Mouse (Mus musculus) CH12.LX (cell line): ENCODE data around the gene Smtn. TPM values are rescaled to one million over a fixed set of nuclear protein-coding genes. Genes with fewer than 3 reads are reported as not detected.

Experiments used
- DNase-seq: peaks from one replicate; pipeline ENCODE4 v3.0.0-alpha.2; 2013; ENCODE audit errors: extremely low read depth
- H3K27ac ChIP-seq: 2 replicates; pipeline ENCODE4 v1.5.1; 2012; ENCODE audit warnings: low read depth, mild to moderate bottlenecking, control low read depth, moderate library complexity; ENCODE audit not compliant: insufficient read depth
- H3K27me3 ChIP-seq: replicated peaks from 2 replicates; pipeline ENCODE3; 2012; ENCODE audit warnings: inconsistent platforms
- H3K36me3 ChIP-seq, 2 experiments: replicated peaks in 1 of 2; 2 replicates each; pipeline versions ENCODE3 to v1.6.1; 2012; ENCODE audit warnings: inconsistent platforms in 1 of 2, low read length in 1 of 2, mild to moderate bottlenecking in 1 of 2, mixed read lengths in 1 of 2, moderate library complexity in 1 of 2; ENCODE audit not compliant: control insufficient read depth in 1 of 2, insufficient read depth in 1 of 2
- H3K4me1 ChIP-seq, 2 experiments: 2 replicates each; pipeline ENCODE4 v1.6.1; 2012; ENCODE audit warnings: inconsistent platforms in 1 of 2, moderate library complexity in 1 of 2; ENCODE audit not compliant: insufficient read depth in 2 of 2, control insufficient read depth in 1 of 2
- H3K4me2 ChIP-seq: 2 replicates; pipeline ENCODE4 v1.6.1; 2012; ENCODE audit warnings: low read depth, mild to moderate bottlenecking, control low read depth; ENCODE audit not compliant: poor library complexity, insufficient read depth, severe bottlenecking
- H3K4me3 ChIP-seq, 3 experiments: fragments of 150-350 bp in 1 of 3; sonication (generic) in 1 of 3; replicated peaks in 1 of 3; 2 replicates each; pipeline versions ENCODE3 to v1.5.1; 2011 to 2012; ENCODE audit warnings: low read depth in 2 of 3, low read length in 2 of 3, mild to moderate bottlenecking in 2 of 3, moderate library complexity in 2 of 3, control low read depth in 1 of 3, improper control_type of control experiment in 1 of 3, inconsistent platforms in 1 of 3, mixed read lengths in 1 of 3; ENCODE audit not compliant: poor library complexity in 1 of 3
- H3K79me2 ChIP-seq: replicated peaks from 2 replicates; pipeline ENCODE4 v1.6.1; 2012; ENCODE audit warnings: mild to moderate bottlenecking, moderate library complexity; ENCODE audit not compliant: control insufficient read depth, poor library complexity, insufficient read depth, severe bottlenecking; ENCODE audit errors: extremely low read depth
- H3K9ac ChIP-seq: 2 replicates; pipeline ENCODE4 v1.6.1; 2012; ENCODE audit warnings: low read depth, mild to moderate bottlenecking, control low read depth, moderate library complexity; ENCODE audit not compliant: insufficient read depth
- H3K9me3 ChIP-seq: replicated peaks from 2 replicates; pipeline ENCODE3; 2012; ENCODE audit warnings: low read length, inconsistent platforms, mixed read lengths
- CHD1 ChIP-seq: IDR thresholded peaks from 2 replicates; pipeline ENCODE4 v1.6.1; 2012; ENCODE audit warnings: low read depth, low read length, improper control_type of control experiment, inconsistent platforms
- CHD2 ChIP-seq: IDR thresholded peaks from 2 replicates; pipeline ENCODE4 v1.6.1; 2011; ENCODE audit warnings: low read length, improper control_type of control experiment
- CTCF ChIP-seq, 2 experiments: IDR thresholded peaks in 1 of 2; conservative IDR thresholded peaks in 1 of 2; 2 replicates each; pipeline ENCODE4 v1.5.1; 2011 to 2012; ENCODE audit warnings: low read depth in 2 of 2, low read length in 2 of 2, improper control_type of control experiment in 1 of 2, inconsistent platforms in 1 of 2, mild to moderate bottlenecking in 1 of 2, moderate library complexity in 1 of 2
- E2F4 ChIP-seq: IDR thresholded peaks from 2 replicates; pipeline ENCODE4 v1.6.1; 2011; ENCODE audit warnings: low read depth, low read length, improper control_type of control experiment; ENCODE audit not compliant: insufficient replicate concordance
- ELF1 ChIP-seq: IDR thresholded peaks from 2 replicates; pipeline ENCODE4 v1.6.1; 2014; ENCODE audit warnings: low read depth, mild to moderate bottlenecking, inconsistent platforms, low read length, improper control_type of control experiment
- EP300 ChIP-seq: IDR thresholded peaks from 2 replicates; pipeline ENCODE4 v1.6.1; 2011; ENCODE audit warnings: low read length, improper control_type of control experiment
- ETS1 ChIP-seq: conservative IDR thresholded peaks from 2 replicates; pipeline ENCODE4 v1.6.1; 2012; ENCODE audit warnings: low read depth, mild to moderate bottlenecking, inconsistent platforms, low read length, improper control_type of control experiment, moderate library complexity
- GABPA ChIP-seq: IDR thresholded peaks from 2 replicates; pipeline ENCODE4 v1.6.1; 2012; ENCODE audit warnings: low read depth, low read length, improper control_type of control experiment, inconsistent platforms; ENCODE audit not compliant: insufficient replicate concordance
- HCFC1 ChIP-seq: IDR thresholded peaks from 2 replicates; pipeline ENCODE4 v1.6.1; 2012; ENCODE audit warnings: low read depth, mild to moderate bottlenecking, inconsistent platforms, low read length, improper control_type of control experiment
- KAT2A ChIP-seq: IDR thresholded peaks from 2 replicates; pipeline ENCODE4 v1.6.1; 2012; ENCODE audit warnings: low read length, improper control_type of control experiment, inconsistent platforms; ENCODE audit not compliant: insufficient replicate concordance
- MAX ChIP-seq: IDR thresholded peaks from 2 replicates; pipeline ENCODE4 v1.6.1; 2011; ENCODE audit warnings: low read length, improper control_type of control experiment
- MAZ ChIP-seq: IDR thresholded peaks from 2 replicates; pipeline ENCODE4 v1.6.1; 2012; ENCODE audit warnings: low read depth, mild to moderate bottlenecking, inconsistent platforms, low read length, improper control_type of control experiment, moderate library complexity
- MXI1 ChIP-seq: IDR thresholded peaks from 2 replicates; pipeline ENCODE4 v1.6.1; 2011; ENCODE audit warnings: mild to moderate bottlenecking, low read depth, low read length, improper control_type of control experiment
- MYC ChIP-seq: IDR thresholded peaks from 2 replicates; pipeline ENCODE4 v1.6.1; 2011; ENCODE audit warnings: low read depth, mild to moderate bottlenecking, improper control_type of control experiment, low read length
- NELFE ChIP-seq: IDR thresholded peaks from 2 replicates; pipeline ENCODE4 v1.6.1; 2011; ENCODE audit warnings: low read depth, low read length, improper control_type of control experiment
- NRF1 ChIP-seq: IDR thresholded peaks from 2 replicates; pipeline ENCODE4 v1.6.1; 2014; ENCODE audit warnings: low read depth, mild to moderate bottlenecking, inconsistent platforms, low read length, improper control_type of control experiment, moderate library complexity
- PAX5 ChIP-seq: IDR thresholded peaks from 2 replicates; pipeline ENCODE4 v1.6.1; 2012; ENCODE audit warnings: low read length, inconsistent platforms, mixed read lengths
- POLR2AphosphoS2 ChIP-seq: IDR thresholded peaks from 2 replicates; pipeline ENCODE4 v1.6.1; 2011; ENCODE audit warnings: low read depth, low read length, improper control_type of control experiment
- RAD21 ChIP-seq: IDR thresholded peaks from 2 replicates; pipeline ENCODE4 v1.6.1; 2011; ENCODE audit warnings: low read depth, mild to moderate bottlenecking, low read length, improper control_type of control experiment, moderate library complexity
- RCOR1 ChIP-seq: conservative IDR thresholded peaks from 2 replicates; pipeline ENCODE4 v1.6.1; 2012; ENCODE audit warnings: low read depth, mild to moderate bottlenecking, inconsistent platforms, low read length, improper control_type of control experiment
- SIN3A ChIP-seq: IDR thresholded peaks from 2 replicates; pipeline ENCODE4 v1.6.1; 2012; ENCODE audit warnings: low read length, improper control_type of control experiment, inconsistent platforms
- SMC3 ChIP-seq: IDR thresholded peaks from 2 replicates; pipeline ENCODE4 v1.6.1; 2011; ENCODE audit warnings: low read depth, low read length, improper control_type of control experiment
- TBP ChIP-seq: conservative IDR thresholded peaks from 2 replicates; pipeline ENCODE4 v1.6.1; 2011; ENCODE audit warnings: low read depth, low read length, improper control_type of control experiment
- TCF12 ChIP-seq: IDR thresholded peaks from 2 replicates; pipeline ENCODE4 v1.6.1; 2014; ENCODE audit warnings: low read depth, mild to moderate bottlenecking, inconsistent platforms, low read length, improper control_type of control experiment
- UBTF ChIP-seq: IDR thresholded peaks from 2 replicates; pipeline ENCODE4 v1.6.1; 2012; ENCODE audit warnings: low read depth, mild to moderate bottlenecking, inconsistent platforms, low read length, improper control_type of control experiment, moderate library complexity
- USF1 ChIP-seq: IDR thresholded peaks from 2 replicates; pipeline ENCODE4 v1.6.1; 2014; ENCODE audit warnings: low read depth, mild to moderate bottlenecking, inconsistent platforms, low read length, improper control_type of control experiment
- USF2 ChIP-seq: conservative IDR thresholded peaks from 2 replicates; pipeline ENCODE4 v1.6.1; 2011; ENCODE audit warnings: low read depth, low read length, improper control_type of control experiment
- ZKSCAN1 ChIP-seq: IDR thresholded peaks from 2 replicates; pipeline ENCODE4 v1.6.1; 2012; ENCODE audit warnings: low read depth, inconsistent platforms, low read length, improper control_type of control experiment, borderline replicate concordance
- dilution Hi-C: fragments of 300-500 bp; cut with MboI; formaldehyde crosslinking; loops from 2 replicates; pipeline ENCODE4 v1.14.3; 2020; ENCODE audit warnings: low sequenced_read_pairs; ENCODE audit not compliant: extremely low pct_unique_long_range_greater_than_20kb, extremely low pct_ligation_motif_present
- in situ Hi-C: fragments of 300-500 bp; cut with MboI; formaldehyde crosslinking; loops from 3 replicates; pipeline ENCODE4 v1.14.3; 2019; ENCODE audit warnings: low sequenced_read_pairs, low pct_ligation_motif_present, low pct_unique_long_range_greater_than_20kb, mixed read lengths
- polyA plus RNA-seq: library from polyadenylated mRNA; unstranded; fragments of >175 nt; gene quantifications from 2 replicates; pipeline ENCODE4 v1.2.1, GENCODE M21; 2012; ENCODE audit warnings: low read depth; ENCODE audit not compliant: insufficient read length
- total RNA-seq, 2 experiments: library from RNA; depleted of rRNA; stranded (reverse); fragments of 300-350 nt in 1 of 2; fragments of >200 nt in 1 of 2; gene quantifications; 2 replicates each; pipeline ENCODE4 v1.2.3; 2012 to 2014

Gene Smtn
- total and polyA plus RNA-seq, 3 experiments = 0.58 to 5.3 (median 3.1) TPM

DNA sequence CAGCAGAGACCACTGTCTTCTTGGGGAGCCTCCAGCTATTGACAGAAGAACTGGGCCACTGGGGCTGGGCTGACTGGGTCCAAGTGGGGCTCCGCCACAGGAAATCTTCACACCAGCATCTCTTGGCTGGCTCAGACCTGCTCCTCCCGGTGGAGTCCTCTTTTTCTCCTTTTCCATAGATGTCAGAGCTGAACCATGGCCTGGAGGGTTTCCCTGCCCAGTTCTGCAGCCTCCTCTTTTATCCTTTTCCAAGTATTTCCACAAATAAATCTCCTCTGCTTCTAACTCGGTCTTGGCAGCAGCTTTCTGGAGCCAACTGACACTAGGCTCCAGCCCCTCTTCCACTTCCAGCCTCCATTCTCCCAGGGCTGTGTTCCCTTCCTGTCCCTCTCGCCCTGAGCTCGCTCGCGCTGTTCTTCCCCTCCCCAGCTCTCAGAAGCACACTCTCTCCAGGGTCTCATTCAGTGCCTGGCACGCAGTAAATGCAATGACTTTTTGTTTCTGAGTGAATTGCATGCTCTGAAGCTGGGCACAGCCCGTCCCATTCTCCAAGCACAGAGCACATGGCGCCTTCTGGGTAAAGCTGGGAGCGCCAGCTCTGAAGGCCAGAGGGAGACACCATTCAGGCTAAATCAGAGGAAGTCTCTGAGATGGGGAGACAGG lies 56.3 kb downstream of the Smtn start:
- dilution Hi-C loops (no loop called here), in situ Hi-C loops (no loop called here)
- no peak overlapping the region for H3K4me2 ChIP-seq
- no peak overlapping the region for H3K27ac ChIP-seq
- no peaks in the 10 kb centered on the region for H3K36me3 ChIP-seq
- H3K9ac ChIP-seq = no peak overlapping the region
- H3K9me3 ChIP-seq = no peaks in the 10 kb centered on the region
- TF ChIP-seq SMC3 = no peak
- TF ChIP-seq GABPA = no peak
- TF ChIP-seq PAX5 = no peak
- no peak for TF ChIP-seq ELF1
- TF ChIP-seq RCOR1 = no peak
- TF ChIP-seq RAD21 = no peak
- no peak for TF ChIP-seq USF1
- TF ChIP-seq CTCF (conservative IDR thresholded peaks at IDR 0.05 in 1 of 2, IDR thresholded peaks at IDR 0.05 in 1 of 2; ENCODE audit: low read depth in 2 of 2, low read length in 2 of 2) = no peak
- no peak for TF ChIP-seq POLR2AphosphoS2
- TF ChIP-seq NELFE = no peak
- no peak for TF ChIP-seq TCF12
- TF ChIP-seq CHD2 = no peak
- no peak for TF ChIP-seq UBTF
- H3K79me2 ChIP-seq = no peaks in the 10 kb centered on the region
- H3K27me3 ChIP-seq = peaks cover 52% of the 10 kb centered on the region
- no peak overlapping the region for H3K4me3 ChIP-seq
- no peak for DNase-seq
- H3K4me1 ChIP-seq = no peaks in the 10 kb centered on the region

DNA sequence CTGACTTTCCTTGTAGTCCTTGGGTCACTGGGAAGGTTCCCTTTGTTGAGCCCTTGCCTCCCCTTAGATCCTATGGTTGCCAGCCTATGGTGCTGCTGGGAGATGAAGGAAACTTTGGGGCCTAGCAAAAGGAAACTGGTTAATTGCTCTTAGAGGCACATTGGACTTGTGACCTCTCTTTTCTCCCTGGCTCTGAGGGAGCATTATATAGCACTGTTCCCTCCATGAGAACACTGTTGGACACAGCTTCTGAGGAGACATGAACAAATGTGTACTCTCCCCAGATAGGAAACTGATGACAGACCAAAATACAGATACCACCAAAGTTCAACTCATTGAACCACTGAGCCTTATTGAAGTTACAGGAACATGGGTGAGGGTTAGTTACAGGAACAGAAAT lies 64.9 kb downstream of the Smtn start:
- H3K79me2 ChIP-seq = no peaks in the 10 kb centered on the region
- in situ Hi-C loops = loop anchor here (5.0 to 10.0 kb wide), 2 partner anchors 52 to 319 kb away; no protein-coding TSS in a partner anchor
- H3K9me3 ChIP-seq = no peaks in the 10 kb centered on the region
- no peaks in the 10 kb centered on the region for H3K36me3 ChIP-seq
- H3K27me3 ChIP-seq = peaks cover 5% of the 10 kb centered on the region
- no peak for DNase-seq
- H3K4me2 ChIP-seq = no peak overlapping the region
- no peaks in the 10 kb centered on the region for H3K4me1 ChIP-seq
- no peak overlapping the region for H3K4me3 ChIP-seq
- no peak for TF ChIP-seq ELF1
- no peak for TF ChIP-seq ZKSCAN1
- no peak for TF ChIP-seq MAX
- TF ChIP-seq POLR2AphosphoS2 = no peak
- no peak for TF ChIP-seq KAT2A
- no peak for TF ChIP-seq TCF12
- no peak for TF ChIP-seq MAZ
- TF ChIP-seq SIN3A = no peak
- TF ChIP-seq EP300 = no peak
- no peak for TF ChIP-seq MYC
- TF ChIP-seq GABPA = no peak
- TF ChIP-seq ETS1 = no peak
- no peak for TF ChIP-seq USF2
- TF ChIP-seq TBP = no peak
- TF ChIP-seq NRF1 = no peak
- TF ChIP-seq HCFC1 = no peak
- no peak for TF ChIP-seq E2F4
- TF ChIP-seq CHD1 = no peak
- no peak for TF ChIP-seq RCOR1
- TF ChIP-seq MXI1 = no peak
- no peak overlapping the region for H3K9ac ChIP-seq
- H3K27ac ChIP-seq = no peak overlapping the region
- dilution Hi-C loops = no loop called here
